26 mouse cellular contexts compared by ENCODE assay signal in the genomic region with DNA sequence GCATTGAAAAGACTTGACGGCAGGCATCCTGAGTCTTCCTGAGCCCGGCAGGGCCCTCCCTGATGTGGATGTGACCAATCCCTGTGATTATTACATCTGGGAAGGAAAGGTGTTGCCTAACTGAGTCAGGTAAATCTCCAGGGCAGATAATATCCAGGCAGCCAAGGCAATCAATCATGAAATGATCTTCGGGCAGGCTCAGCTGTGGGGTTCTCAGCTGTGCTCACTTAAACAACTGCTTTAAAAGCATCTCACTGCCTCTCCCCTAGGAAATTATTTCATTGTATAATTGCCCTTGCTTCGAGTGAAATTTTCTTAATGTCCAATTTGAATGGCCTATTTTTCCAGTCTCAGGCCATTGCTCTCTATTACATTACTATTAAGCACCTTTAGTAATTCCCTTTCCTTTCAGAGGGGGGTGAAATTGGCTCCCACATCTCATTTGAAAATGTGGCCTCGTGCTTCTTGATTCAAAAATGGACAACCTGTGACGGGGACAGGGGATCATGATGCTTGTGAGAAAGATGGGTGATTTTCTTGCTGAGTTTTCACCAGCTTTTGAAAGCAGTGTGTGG.
DNase-seq lines count a peak whose midpoint lies in the region; ATAC-seq and TF ChIP-seq lines count a peak whose summit lies in the region.
"Had no signal": no experiment of that assay in that cellular context is flagged by ENCODE, and none has a peak within 500 bp of the region (broad histone marks: within the 10 kb centered on the region; RNA-seq: fewer than 3 reads in every experiment).

No protein-coding gene starts in this region.

- H3K9me3 ChIP-seq in hindbrain, embryonic 13.5 days = no peaks in the 10 kb centered on the region
- no peaks in the 10 kb centered on the region for H3K9me3 ChIP-seq in hindbrain, embryonic 10.5 days
- H3K9me3 ChIP-seq in hindbrain, embryonic 15.5 days = no peaks in the 10 kb centered on the region
- H3K9me3 ChIP-seq in midbrain, embryonic 13.5 days = no peaks in the 10 kb centered on the region
- H3K9me3 ChIP-seq in neural tube, embryonic 15.5 days (replicated peaks) = no peaks in the 10 kb centered on the region
- H3K9me3 ChIP-seq: embryonic facial prominence, embryonic 12.5 days; kidney, embryonic 15.5 days; limb, embryonic 15.5 days; liver, embryonic 15.5 days had no signal

- no peak overlapping the region for H3K4me2 ChIP-seq in hindbrain, embryonic 13.5 days
- H3K4me2 ChIP-seq in hindbrain, embryonic 15.5 days = no peak overlapping the region
- H3K4me2 ChIP-seq in midbrain, embryonic 13.5 days (replicated peaks) = no peak overlapping the region
- H3K4me2 ChIP-seq in neural tube, embryonic 15.5 days = no peak overlapping the region
- H3K4me2 ChIP-seq: embryonic facial prominence, embryonic 12.5 days; heart, embryonic 11.5 days; kidney, embryonic 15.5 days; limb, embryonic 15.5 days; liver, embryonic 15.5 days had no signal

- no peak for TF ChIP-seq POLR2A in thymus, adult 2 months (IDR thresholded peaks at IDR 0.05; ENCODE audit: control insufficient read depth, extremely low read depth, insufficient read depth, low read length, poor library complexity)

- H3K36me3 ChIP-seq in hindbrain, embryonic 13.5 days = no peaks in the 10 kb centered on the region
- H3K36me3 ChIP-seq in hindbrain, embryonic 10.5 days = no peaks in the 10 kb centered on the region
- H3K36me3 ChIP-seq in hindbrain, embryonic 15.5 days = no peaks in the 10 kb centered on the region
- no peaks in the 10 kb centered on the region for H3K36me3 ChIP-seq in midbrain, embryonic 13.5 days
- H3K36me3 ChIP-seq in neural tube, embryonic 15.5 days = no peaks in the 10 kb centered on the region
- H3K36me3 ChIP-seq in thymus, adult 2 months (ENCODE audit: control insufficient read depth, insufficient read depth, low read length) = peaks cover 12% of the 10 kb centered on the region
- H3K36me3 ChIP-seq: embryonic facial prominence, embryonic 12.5 days; G1E; kidney, embryonic 15.5 days; limb, embryonic 15.5 days; liver, embryonic 15.5 days had no signal

- no peak overlapping the region for H3K4me3 ChIP-seq in hindbrain, embryonic 13.5 days
- H3K4me3 ChIP-seq in hindbrain, embryonic 10.5 days = no peak overlapping the region
- H3K4me3 ChIP-seq in hindbrain, embryonic 15.5 days = no peak overlapping the region
- H3K4me3 ChIP-seq in midbrain, embryonic 13.5 days (replicated peaks) = no peak overlapping the region
- no peak overlapping the region for H3K4me3 ChIP-seq in neural tube, embryonic 15.5 days (replicated peaks)
- no peak overlapping the region for H3K4me3 ChIP-seq in thymus, adult 2 months (ENCODE audit: control insufficient read depth, insufficient read depth, low read length)
- H3K4me3 ChIP-seq: embryonic facial prominence, embryonic 12.5 days; kidney, embryonic 15.5 days; limb, embryonic 15.5 days; liver, embryonic 15.5 days; myocyte had no signal

- H3K4me1 ChIP-seq in hindbrain, embryonic 13.5 days (replicated peaks) = peaks cover 20% of the 10 kb centered on the region
- H3K4me1 ChIP-seq in hindbrain, embryonic 10.5 days (replicated peaks) = no peaks in the 10 kb centered on the region
- H3K4me1 ChIP-seq in hindbrain, embryonic 15.5 days (replicated peaks) = peaks cover 8% of the 10 kb centered on the region; the same call in 1 of the 2 replicates
- H3K4me1 ChIP-seq in midbrain, embryonic 13.5 days (replicated peaks) = peaks cover 7% of the 10 kb centered on the region; the same call in 1 of the 2 replicates
- H3K4me1 ChIP-seq in neural tube, embryonic 15.5 days = peaks cover 7% of the 10 kb centered on the region
- H3K4me1 ChIP-seq in thymus, adult 2 months (replicated peaks; ENCODE audit: control insufficient read depth, insufficient read depth, low read length) = no peaks in the 10 kb centered on the region
- H3K4me1 ChIP-seq: embryonic facial prominence, embryonic 12.5 days; kidney, embryonic 15.5 days; limb, embryonic 15.5 days; liver, embryonic 15.5 days had no signal

- DNase-seq in hindbrain, embryonic 10.5 days (ENCODE audit: low spot score) = no peak
- no peak for DNase-seq in embryo, embryonic 11 days
- DNase-seq in thymus, adult 2 months = no peak
- DNase-seq: adrenal gland, adult 2 months; B cell, adult 2 months; cerebellum, adult 11-12 months; cerebellum, postnatal 14 days; kidney, adult 11 months; kidney, postnatal 36 days; left cerebral cortex, postnatal 4 days; lung, postnatal 4 days; right cerebral cortex, postnatal 14 days had no signal

- WGBS in hindbrain, embryonic 13.5 days = 42% methylated on average over 6 of the region's 6 CpGs
- 79% methylated on average over 6 of the region's 6 CpGs for WGBS in hindbrain, embryonic 10.5 days
- WGBS in hindbrain, embryonic 15.5 days = 46% methylated on average over 6 of the region's 6 CpGs
- WGBS in midbrain, embryonic 13.5 days = 58% methylated on average over 6 of the region's 6 CpGs
- 31% methylated on average over 6 of the region's 6 CpGs for WGBS in neural tube, embryonic 15.5 days
- WGBS in thymus, adult 2 months = 93% methylated on average over 6 of the region's 6 CpGs

- 0 out of 2 replicates have a peak, but pooled peaks have one; percentile 57 for ATAC-seq in hindbrain, embryonic 13.5 days (ENCODE audit: low FRiP score)
- peak; percentile 61; the same call in 1 of the 2 replicates for ATAC-seq in hindbrain, embryonic 15.5 days (ENCODE audit: low FRiP score, low read depth)
- ATAC-seq in midbrain, embryonic 13.5 days = 0 out of 2 replicates have a peak, but pooled peaks have one; percentile 24
- peak; percentile 77 for ATAC-seq in neural tube, embryonic 15.5 days (ENCODE audit: low FRiP score)
- ATAC-seq: Patski had no signal

- H3K27ac ChIP-seq in hindbrain, embryonic 13.5 days = peak overlapping the region; percentile 79
- H3K27ac ChIP-seq in hindbrain, embryonic 10.5 days = no peak overlapping the region
- H3K27ac ChIP-seq in hindbrain, embryonic 15.5 days (replicated peaks) = peak overlapping the region; percentile 68
- peak overlapping the region; percentile 37; the same call in 1 of the 2 replicates for H3K27ac ChIP-seq in midbrain, embryonic 13.5 days
- peak overlapping the region; percentile 67 for H3K27ac ChIP-seq in neural tube, embryonic 15.5 days (replicated peaks)
- H3K27ac ChIP-seq in thymus, adult 2 months (ENCODE audit: control insufficient read depth, insufficient read depth, low read length) = no peak overlapping the region
- H3K27ac ChIP-seq: embryonic facial prominence, embryonic 12.5 days; kidney, embryonic 15.5 days; limb, embryonic 15.5 days; liver, embryonic 15.5 days; stomach, postnatal 0 days had no signal

- TF ChIP-seq CTCF in thymus, adult 2 months (IDR thresholded peaks at IDR 0.05; ENCODE audit: borderline replicate concordance, control insufficient read depth, extremely low read depth, insufficient read depth, low read length, poor library complexity) = no peak

- no peak overlapping the region for H3K9ac ChIP-seq in hindbrain, embryonic 13.5 days
- no peak overlapping the region for H3K9ac ChIP-seq in hindbrain, embryonic 15.5 days
- no peak overlapping the region for H3K9ac ChIP-seq in midbrain, embryonic 13.5 days (replicated peaks)
- H3K9ac ChIP-seq in neural tube, embryonic 15.5 days (replicated peaks) = no peak overlapping the region
- H3K9ac ChIP-seq: embryonic facial prominence, embryonic 12.5 days; kidney, embryonic 15.5 days; limb, embryonic 15.5 days; liver, embryonic 15.5 days had no signal

- no peaks in the 10 kb centered on the region for H3K27me3 ChIP-seq in hindbrain, embryonic 13.5 days
- H3K27me3 ChIP-seq in hindbrain, embryonic 10.5 days (ENCODE audit: insufficient read depth, poor library complexity, severe bottlenecking) = no peaks in the 10 kb centered on the region
- H3K27me3 ChIP-seq in hindbrain, embryonic 15.5 days = no peaks in the 10 kb centered on the region
- no peaks in the 10 kb centered on the region for H3K27me3 ChIP-seq in midbrain, embryonic 13.5 days
- no peaks in the 10 kb centered on the region for H3K27me3 ChIP-seq in neural tube, embryonic 15.5 days (replicated peaks)
- H3K27me3 ChIP-seq in thymus, adult 2 months (ENCODE audit: control insufficient read depth, insufficient read depth, low read length) = no peaks in the 10 kb centered on the region
- H3K27me3 ChIP-seq: CH12.LX; embryonic facial prominence, embryonic 12.5 days; kidney, embryonic 15.5 days; limb, embryonic 15.5 days; liver, embryonic 15.5 days; Patski had no signal

Comparison
In these comparisons a context has a peak if more than half of its experiments do, and no peak if none do; other contexts are left out.
1. H3K27ac ChIP-seq: peak in hindbrain, embryonic 13.5 days (single experiment), hindbrain, embryonic 15.5 days (single experiment), midbrain, embryonic 13.5 days (single experiment) and neural tube, embryonic 15.5 days (single experiment); none in hindbrain, embryonic 10.5 days (single experiment) and thymus, adult 2 months (single experiment).
2. ATAC-seq: peak in every context shown above with its lines; median percentile 77 in neural tube, embryonic 15.5 days; 61 in hindbrain, embryonic 15.5 days; 57 in hindbrain, embryonic 13.5 days; 24 in midbrain, embryonic 13.5 days.